ENCODE assay signal across 7 mouse cellular contexts in the genomic region with DNA sequence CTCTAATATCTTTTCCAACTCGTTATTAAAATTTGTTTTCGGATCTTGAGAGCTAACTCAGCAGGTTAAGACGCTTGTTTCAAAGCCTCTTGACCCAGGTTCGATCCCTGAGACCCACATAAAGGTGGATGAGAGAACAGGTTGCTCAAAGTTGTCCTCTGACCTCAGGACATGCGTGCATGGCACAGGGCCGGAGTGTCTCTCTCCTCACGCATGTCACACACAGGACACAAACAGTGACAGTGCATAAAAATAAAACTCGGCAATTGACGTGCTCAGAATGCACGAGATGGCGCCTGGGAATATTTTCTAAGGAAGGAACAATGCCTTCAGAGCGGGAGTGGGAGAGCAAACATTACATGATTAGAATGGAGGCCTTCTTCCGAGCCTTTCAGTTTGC. TPM values are rescaled to one million over a fixed set of nuclear protein-coding genes. Genes with fewer than 3 reads are reported as not detected.
DNase-seq lines count a peak whose midpoint lies in the region; ATAC-seq lines count a peak whose summit lies in the region.

No protein-coding gene starts in this region.

- peak overlapping the region; percentile 56 for H3K27ac ChIP-seq in heart, embryonic 15.5 days
- H3K27ac ChIP-seq in liver, embryonic 13.5 days: 0 out of 2 replicates have a peak overlapping the region, but pooled peaks have one; percentile 13
- H3K27ac ChIP-seq in liver, embryonic 15.5 days (replicated peaks): no peak overlapping the region
- H3K27ac ChIP-seq in macrophage: peak overlapping the region; percentile 77

- no peak overlapping the region; the same call in 1 of the 2 replicates for H3K9ac ChIP-seq in heart, embryonic 15.5 days
- H3K9ac ChIP-seq in liver, embryonic 13.5 days: no peak overlapping the region
- no peak overlapping the region for H3K9ac ChIP-seq in liver, embryonic 15.5 days

- no peaks in the 10 kb centered on the region for H3K9me3 ChIP-seq in heart, embryonic 15.5 days (replicated peaks)
- no peaks in the 10 kb centered on the region for H3K9me3 ChIP-seq in liver, embryonic 13.5 days (replicated peaks)
- no peaks in the 10 kb centered on the region for H3K9me3 ChIP-seq in liver, embryonic 15.5 days (replicated peaks)

- no peak for ATAC-seq in heart, embryonic 15.5 days (replicated peaks; ENCODE audit: insufficient number of reproducible peaks, insufficient read depth, low FRiP score, low read depth)
- no peak for ATAC-seq in liver, embryonic 13.5 days (ENCODE audit: low read depth)
- no peak for ATAC-seq in liver, embryonic 15.5 days (ENCODE audit: insufficient read depth)

- DNase-seq in heart, postnatal 4 days: no peak
- DNase-seq in liver, embryonic 13.5 days: no peak
- DNase-seq in liver: no peak
- no peak for DNase-seq in layer of hippocampus, adult 9-10 months (ENCODE audit: low spot score)

- no peaks in the 10 kb centered on the region for H3K27me3 ChIP-seq in heart, embryonic 15.5 days
- no peaks in the 10 kb centered on the region for H3K27me3 ChIP-seq in liver, embryonic 13.5 days
- H3K27me3 ChIP-seq in liver, embryonic 15.5 days: no peaks in the 10 kb centered on the region

- peak overlapping the region; percentile 29; the same call in 1 of the 2 replicates for H3K4me3 ChIP-seq in heart, embryonic 15.5 days
- H3K4me3 ChIP-seq in liver, embryonic 13.5 days (replicated peaks): no peak overlapping the region
- H3K4me3 ChIP-seq in liver, embryonic 15.5 days (replicated peaks): no peak overlapping the region
- H3K4me3 ChIP-seq in macrophage (ENCODE audit: inconsistent target): no peak overlapping the region

- no peaks in the 10 kb centered on the region for H3K36me3 ChIP-seq in heart, embryonic 15.5 days
- H3K36me3 ChIP-seq in liver, embryonic 13.5 days: peaks cover 6% of the 10 kb centered on the region; the same call in 1 of the 2 replicates
- H3K36me3 ChIP-seq in liver, embryonic 15.5 days (replicated peaks): no peaks in the 10 kb centered on the region
- H3K36me3 ChIP-seq in macrophage (ENCODE audit: inconsistent target): peaks cover 20% of the 10 kb centered on the region; the same call in 1 of the 2 replicates

- H3K79me2 ChIP-seq in macrophage (ENCODE audit: inconsistent target): no peaks in the 10 kb centered on the region

- peaks cover 8% of the 10 kb centered on the region for H3K4me1 ChIP-seq in heart, embryonic 15.5 days (replicated peaks)
- H3K4me1 ChIP-seq in liver, embryonic 13.5 days (replicated peaks): no peaks in the 10 kb centered on the region
- H3K4me1 ChIP-seq in liver, embryonic 15.5 days (replicated peaks): 0 out of 2 replicates have a peak, but pooled peaks cover 8% of the 10 kb centered on the region

- 72% methylated on average over 13 of the region's 13 CpGs for WGBS in heart, embryonic 15.5 days
- WGBS in liver, embryonic 13.5 days (ENCODE audit: insufficient replicate concordance): 81% methylated on average over 13 of the region's 13 CpGs
- 78% methylated on average over 13 of the region's 13 CpGs for WGBS in liver, embryonic 15.5 days (ENCODE audit: insufficient replicate concordance)
- WGBS in macrophage (ENCODE audit: missing documents): 93% methylated on average over 13 of the region's 13 CpGs

- H3K4me2 ChIP-seq in heart, embryonic 15.5 days: peak overlapping the region; percentile 58
- H3K4me2 ChIP-seq in liver, embryonic 13.5 days: peak overlapping the region; percentile 19; the same call in 1 of the 2 replicates
- peak overlapping the region; percentile 42 for H3K4me2 ChIP-seq in liver, embryonic 15.5 days

RNA-seq across cellular contexts. Expression of a gene that starts 18.5 kb away (rescaled TPM):
- polyA plus RNA-seq in heart, embryonic 15.5 days (2015; fragmentation: Nextera tagmentation; extraction: Ambion mirVana): 181 and 273 TPM in 2 replicates
- total RNA-seq in heart, postnatal 4 days (2021): 100 to 1,000 TPM; 159 to 180 TPM
- 404 and 474 TPM in 2 replicates for polyA plus RNA-seq in liver, embryonic 13.5 days (2015; fragmentation: Nextera tagmentation; extraction: Ambion mirVana)
- polyA plus RNA-seq in liver, embryonic 15.5 days (2015; fragmentation: Nextera tagmentation; extraction: Ambion mirVana): 204 and 283 TPM in 2 replicates
- 10 to 100 TPM; 15.8 to 89.1 (median 38.2) TPM for total RNA-seq in macrophage (2018; cell fraction: chromatin; rRNA removed)
- 10 to 100 TPM; 14.3 to 42.3 (median 20.8) TPM for total RNA-seq in macrophage (2018; cell fraction: cytosol; rRNA removed)
- 10 to 100 TPM; 17.9 to 80.8 (median 41.3) TPM for total RNA-seq in macrophage (2018; cell fraction: nucleus; rRNA removed)
- 14.7 to 36.9 TPM (median 28.3 TPM) in 3 replicates for polyA plus RNA-seq in macrophage (2018)

RNA-seq across cellular contexts. Expression of a gene that starts 42.6 kb away (rescaled TPM):
- 46.6 and 46.9 TPM in 2 replicates for polyA plus RNA-seq in heart, embryonic 15.5 days (2015; fragmentation: Nextera tagmentation; extraction: Ambion mirVana)
- total RNA-seq in heart, postnatal 4 days (2021): 10 to 100 TPM; 34.0 to 37.4 TPM
- 14.5 and 14.7 TPM in 2 replicates for polyA plus RNA-seq in liver, embryonic 13.5 days (2015; fragmentation: Nextera tagmentation; extraction: Ambion mirVana)
- 13.6 and 13.9 TPM in 2 replicates for polyA plus RNA-seq in liver, embryonic 15.5 days (2015; fragmentation: Nextera tagmentation; extraction: Ambion mirVana)
- total RNA-seq in macrophage (2018; cell fraction: chromatin; rRNA removed): 10 to 100 TPM in 16 of 26 experiments, 1 to 10 TPM in 10; 1.6 to 52.1 (median 11.5) TPM
- total RNA-seq in macrophage (2018; cell fraction: cytosol; rRNA removed): 100 to 1,000 TPM in 1 of 26 experiments, 10 to 100 TPM in 25; 37.0 to 156 (median 58.1) TPM
- total RNA-seq in macrophage (2018; cell fraction: nucleus; rRNA removed): 10 to 100 TPM in 24 of 26 experiments, 1 to 10 TPM in 2; 8.9 to 85.8 (median 25.4) TPM
- 25.6 to 46.1 TPM (median 39.6 TPM) in 3 replicates for polyA plus RNA-seq in macrophage (2018)
